Mouse (Mus musculus): ENCODE measurements around the gene Ccdc148. TPM values are rescaled to one million over a fixed set of nuclear protein-coding genes. Genes with fewer than 3 reads are reported as not detected.
A peak's percentile ranks its signal among the peaks of the same experiment; 100 is the strongest.

Ccdc148 gene
- polyA plus RNA-seq, 1 experiment from 2014 or later, result 6.3 TPM

GRCm38 (mm10) chr2:58795432-58795831, 365.1 kb downstream of the Ccdc148 start:
- 89% methylated on average over 5 of the region's 5 CpGs for WGBS
- H3K4me1 ChIP-seq, result no peaks in the 10 kb centered on the region
- no peak overlapping the region for H3K27ac ChIP-seq (replicated peaks)
- no peaks in the 10 kb centered on the region for H3K9me3 ChIP-seq (replicated peaks)
- no peaks in the 10 kb centered on the region for H3K27me3 ChIP-seq (replicated peaks)
- ATAC-seq (ENCODE audit: low FRiP score), result no peak
- no peak overlapping the region for H3K4me3 ChIP-seq (replicated peaks)
- H3K4me2 ChIP-seq, result no peak overlapping the region
- no peak overlapping the region for H3K9ac ChIP-seq (replicated peaks)
- no peaks in the 10 kb centered on the region for H3K36me3 ChIP-seq

- no peaks in the 10 kb centered on the region for H3K27me3 ChIP-seq (replicated peaks)
- H3K27ac ChIP-seq (replicated peaks), result no peak overlapping the region
- no peak overlapping the region for H3K9ac ChIP-seq (replicated peaks)
- H3K4me3 ChIP-seq (replicated peaks), result no peak overlapping the region
- no peaks in the 10 kb centered on the region for H3K36me3 ChIP-seq
- no peak overlapping the region for H3K4me2 ChIP-seq
- H3K4me1 ChIP-seq, result no peaks in the 10 kb centered on the region
- no peaks in the 10 kb centered on the region for H3K9me3 ChIP-seq (replicated peaks)
- WGBS, result 84% methylated on average over 15 of the region's 15 CpGs
- no peak for ATAC-seq (ENCODE audit: low FRiP score)
These were observed 366.0 kb downstream of the Ccdc148 start for GRCm38 (mm10) chr2:58794489-58794888.

GRCm38 (mm10) chr2:58790361-58790760, 370.1 kb downstream of the Ccdc148 start:
- no peak overlapping the region for H3K4me2 ChIP-seq
- no peak for ATAC-seq (ENCODE audit: low FRiP score)
- no peaks in the 10 kb centered on the region for H3K27me3 ChIP-seq (replicated peaks)
- no peaks in the 10 kb centered on the region for H3K36me3 ChIP-seq
- H3K4me3 ChIP-seq (replicated peaks), result no peak overlapping the region
- no peaks in the 10 kb centered on the region for H3K4me1 ChIP-seq
- WGBS, result 84% methylated on average over 4 of the region's 4 CpGs
- no peaks in the 10 kb centered on the region for H3K9me3 ChIP-seq (replicated peaks)
- H3K27ac ChIP-seq (replicated peaks), result no peak overlapping the region
- H3K9ac ChIP-seq (replicated peaks), result no peak overlapping the region

DNA sequence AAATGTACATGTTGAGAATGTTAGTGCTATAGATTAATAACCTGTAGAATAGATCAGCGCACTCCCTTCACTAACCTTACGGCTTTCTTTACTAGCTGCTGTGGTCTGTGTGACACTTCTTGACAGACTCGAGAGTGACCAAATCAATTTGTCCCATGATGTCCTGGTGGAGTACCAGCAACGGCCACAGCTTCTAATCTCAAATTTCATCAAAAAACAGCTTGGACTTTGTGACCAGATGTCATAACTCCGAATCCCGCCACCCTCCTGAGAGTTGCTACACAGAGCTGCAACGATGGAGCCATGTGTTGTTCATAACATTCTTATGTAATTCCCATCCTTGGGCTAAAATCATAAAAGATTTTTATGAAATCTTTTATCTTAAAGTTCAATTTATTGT, 370.5 kb downstream of the Ccdc148 start:
- H3K36me3 ChIP-seq, result no peaks in the 10 kb centered on the region
- no peaks in the 10 kb centered on the region for H3K4me1 ChIP-seq
- no peak overlapping the region for H3K4me3 ChIP-seq (replicated peaks)
- no peak overlapping the region for H3K27ac ChIP-seq (replicated peaks)
- no peaks in the 10 kb centered on the region for H3K9me3 ChIP-seq (replicated peaks)
- no peak for ATAC-seq (ENCODE audit: low FRiP score)
- WGBS, result 89% methylated on average over 7 of the region's 7 CpGs
- no peak overlapping the region for H3K9ac ChIP-seq (replicated peaks)
- H3K27me3 ChIP-seq (replicated peaks), result no peaks in the 10 kb centered on the region
- H3K4me2 ChIP-seq, result no peak overlapping the region

GRCm38 (mm10) chr2:58787360-58787759, 373.1 kb downstream of the Ccdc148 start:
- no peak overlapping the region for H3K27ac ChIP-seq (replicated peaks)
- 59% methylated on average over 7 of the region's 7 CpGs for WGBS
- H3K9ac ChIP-seq (replicated peaks), result no peak overlapping the region
- H3K9me3 ChIP-seq (replicated peaks), result no peaks in the 10 kb centered on the region
- ATAC-seq (ENCODE audit: low FRiP score), result no peak
- no peaks in the 10 kb centered on the region for H3K27me3 ChIP-seq (replicated peaks)
- H3K4me1 ChIP-seq, result no peaks in the 10 kb centered on the region
- no peak overlapping the region for H3K4me3 ChIP-seq (replicated peaks)
- H3K4me2 ChIP-seq, result no peak overlapping the region
- no peaks in the 10 kb centered on the region for H3K36me3 ChIP-seq

- no peak overlapping the region for H3K4me3 ChIP-seq (replicated peaks)
- H3K9ac ChIP-seq (replicated peaks), result no peak overlapping the region
- 63% methylated on average over 8 of the region's 8 CpGs for WGBS
- no peak overlapping the region for H3K27ac ChIP-seq (replicated peaks)
- H3K4me1 ChIP-seq, result no peaks in the 10 kb centered on the region
- 0 out of 2 replicates have a peak, but pooled peaks have one; percentile 21 for ATAC-seq (ENCODE audit: low FRiP score)
- no peak overlapping the region for H3K4me2 ChIP-seq
- H3K9me3 ChIP-seq (replicated peaks), result no peaks in the 10 kb centered on the region
- no peaks in the 10 kb centered on the region for H3K36me3 ChIP-seq
- no peaks in the 10 kb centered on the region for H3K27me3 ChIP-seq (replicated peaks)
These were observed 373.8 kb downstream of the Ccdc148 start for GRCm38 (mm10) chr2:58786681-58787080.

- no peaks in the 10 kb centered on the region for H3K27me3 ChIP-seq (replicated peaks)
- H3K27ac ChIP-seq (replicated peaks), result no peak overlapping the region
- no peak overlapping the region for H3K4me2 ChIP-seq
- no peaks in the 10 kb centered on the region for H3K36me3 ChIP-seq
- H3K4me1 ChIP-seq, result no peaks in the 10 kb centered on the region
- no peak for ATAC-seq (ENCODE audit: low FRiP score)
- H3K9ac ChIP-seq (replicated peaks), result no peak overlapping the region
- no peaks in the 10 kb centered on the region for H3K9me3 ChIP-seq (replicated peaks)
- H3K4me3 ChIP-seq (replicated peaks), result no peak overlapping the region
- WGBS, result 85% methylated on average over 3 of the region's 3 CpGs
These were observed 374.3 kb downstream of the Ccdc148 start for GRCm38 (mm10) chr2:58786177-58786576.

DNA sequence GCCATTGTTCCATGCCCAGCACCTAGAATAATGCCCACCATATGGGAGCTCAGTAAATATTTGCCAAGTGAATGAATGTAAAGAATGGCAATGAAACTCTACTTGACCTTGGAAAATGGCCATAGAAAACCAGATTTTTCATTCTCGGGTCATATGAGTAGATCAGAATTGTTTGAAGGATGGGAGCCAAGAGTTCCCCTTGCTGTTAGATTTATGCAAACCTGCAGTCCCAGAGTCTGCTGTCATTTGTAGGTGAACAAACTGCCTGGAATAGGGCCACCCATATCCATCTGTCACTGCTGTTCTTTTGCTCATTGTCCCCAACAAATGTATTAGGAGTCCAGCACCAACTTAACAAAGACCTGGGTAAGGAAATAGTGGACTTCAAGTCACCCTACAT, 377.0 kb downstream of the Ccdc148 start:
- no peak for ATAC-seq (ENCODE audit: low FRiP score)
- H3K36me3 ChIP-seq, result no peaks in the 10 kb centered on the region
- H3K4me2 ChIP-seq, result no peak overlapping the region
- H3K27ac ChIP-seq (replicated peaks), result no peak overlapping the region
- H3K4me3 ChIP-seq (replicated peaks), result no peak overlapping the region
- no peaks in the 10 kb centered on the region for H3K9me3 ChIP-seq (replicated peaks)
- no peaks in the 10 kb centered on the region for H3K4me1 ChIP-seq
- 73% methylated on average over 1 of the region's 1 CpGs for WGBS
- H3K27me3 ChIP-seq (replicated peaks), result no peaks in the 10 kb centered on the region
- no peak overlapping the region for H3K9ac ChIP-seq (replicated peaks)

- no peak overlapping the region for H3K4me2 ChIP-seq
- ATAC-seq (ENCODE audit: low FRiP score), result no peak
- WGBS, result 92% methylated on average over 3 of the region's 3 CpGs
These were observed 381.4 kb downstream of the Ccdc148 start for GRCm38 (mm10) chr2:58778986-58779495.

DNA sequence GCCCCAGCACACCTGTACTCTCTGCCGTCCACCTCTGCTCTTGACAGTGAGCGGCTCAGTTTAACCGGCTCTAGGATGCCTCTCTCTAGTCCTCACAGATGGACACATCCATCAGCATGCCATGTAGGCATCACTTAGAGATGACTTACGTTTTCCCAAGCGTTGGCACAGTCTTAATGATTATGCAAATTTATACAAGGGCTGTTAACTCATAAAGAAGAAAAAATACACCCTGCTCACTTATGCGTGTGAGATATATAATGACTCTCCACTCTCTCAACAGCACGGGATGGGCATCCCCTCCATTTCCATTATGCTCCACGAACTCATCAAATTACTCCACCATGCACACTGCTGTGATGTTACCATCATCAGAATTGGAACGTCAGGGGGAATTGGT, 386.6 kb downstream of the Ccdc148 start:
- WGBS, result 57% methylated on average over 9 of the region's 9 CpGs
- H3K4me2 ChIP-seq, result no peak overlapping the region

More at GRCm38 (mm10) chr2:58778986-58779495, 381.4 kb downstream of the Ccdc148 start:
- Histone ChIP-seq H3K9me3 (replicated peaks) (no peaks in the 10 kb centered on the region), H3K4me3 (replicated peaks) (no peak overlapping the region), H3K4me1 (0 out of 2 replicates have a peak, but pooled peaks cover 5% of the 10 kb centered on the region), H3K9ac (replicated peaks) (no peak overlapping the region), H3K36me3 (no peaks in the 10 kb centered on the region), H3K27me3 (replicated peaks) (no peaks in the 10 kb centered on the region), H3K27ac (replicated peaks) (no peak overlapping the region)

More for the DNA sequence above, 386.6 kb downstream of the Ccdc148 start:
- Histone ChIP-seq H3K27ac (replicated peaks) (no peak overlapping the region), H3K4me1 (0 out of 2 replicates have a peak, but pooled peaks cover 5% of the 10 kb centered on the region), H3K27me3 (replicated peaks) (no peaks in the 10 kb centered on the region), H3K9ac (replicated peaks) (no peak overlapping the region), H3K9me3 (replicated peaks) (no peaks in the 10 kb centered on the region), H3K36me3 (no peaks in the 10 kb centered on the region), H3K4me3 (replicated peaks) (no peak overlapping the region)
- ATAC-seq (ENCODE audit: low FRiP score), result peak; percentile 63
